Mouse (Mus musculus) neural tube, embryonic 14.5 days (tissue): ENCODE measurements around the gene Nfkbie. TPM values are rescaled to one million over a fixed set of nuclear protein-coding genes. Genes with fewer than 3 reads are reported as not detected.

ENCODE experiments used
- ATAC-seq: fragments of 200-750 bp; cut with Nextera tagmentation; 2 replicates; pipeline ENCODE4 v1.8.0; 2017; ENCODE audit warnings: low read depth, mild to moderate bottlenecking, moderate TSS enrichment, moderate library complexity
- H3K27ac ChIP-seq: fragments of 300-500 bp; sonication (generic); 2 replicates; pipeline ENCODE4 v1.5.1; 2014; ENCODE audit warnings: low read depth, mild to moderate bottlenecking, control low read depth, low read length, moderate library complexity, mixed read lengths
- H3K27me3 ChIP-seq: fragments of 300-500 bp; sonication (generic); 2 replicates; pipeline ENCODE4 v1.6.1; 2014; ENCODE audit warnings: low read length; ENCODE audit not compliant: control insufficient read depth, insufficient read depth
- H3K36me3 ChIP-seq: fragments of 300-500 bp; sonication (generic); 2 replicates; pipeline ENCODE4 v1.6.1; 2014; ENCODE audit warnings: low read length, mixed read lengths; ENCODE audit not compliant: control insufficient read depth, insufficient read depth
- H3K4me1 ChIP-seq: fragments of 300-500 bp; sonication (generic); 2 replicates; pipeline ENCODE4 v1.6.1; 2014; ENCODE audit warnings: low read length; ENCODE audit not compliant: control insufficient read depth, insufficient read depth
- H3K4me2 ChIP-seq: fragments of 300-500 bp; sonication (generic); 2 replicates; pipeline ENCODE4 v1.6.1; 2014; ENCODE audit warnings: mild to moderate bottlenecking, low read depth, low read length, control low read depth
- H3K4me3 ChIP-seq: fragments of 300-500 bp; sonication (generic); 2 replicates; pipeline ENCODE4 v1.5.1; 2014; ENCODE audit warnings: low read depth, low read length, control low read depth, mixed read lengths
- H3K9ac ChIP-seq: fragments of 300-500 bp; sonication (generic); replicated peaks from 2 replicates; pipeline ENCODE4 v1.6.1; 2014; ENCODE audit warnings: low read depth, mild to moderate bottlenecking, control low read depth, low read length, mixed read lengths
- H3K9me3 ChIP-seq: fragments of 300-500 bp; sonication (generic); 2 replicates; pipeline ENCODE4 v1.6.1; 2016; ENCODE audit warnings: low read length; ENCODE audit not compliant: control insufficient read depth
- WGBS: fragments of 180-500 bp; shearing (Covaris S2); extraction: QIAGEN DNeasy Blood & Tissue Kit; methylation state at CpG from one replicate; pipeline ENCODE4 v1.1.7; 2014; 5-methylcytosine and 5-hydroxymethylcytosine counted together
- polyA plus RNA-seq: library from polyadenylated mRNA; unstranded; fragments of >200 nt; fragmentation: Nextera tagmentation; extraction: Ambion mirVana; gene quantifications from 2 replicates; pipeline ENCODE4 v1.2.1, GENCODE M21; 2014

Gene Nfkbie
- 4.2 and 4.9 TPM in 2 replicates for polyA plus RNA-seq

GRCm38 (mm10) chr17:45555452-45556106 lies at the start of gene Nfkbie:
Gene Nfkbie, plus strand, starts transcription at chr17:45555703.
- Histone ChIP-seq H3K4me1 (peaks cover 5% of the 10 kb centered on the region; the same call in 1 of the 2 replicates), H3K4me2 (peak within 1 kb of the TSS; percentile 98), H3K9ac (peak within 1 kb of the TSS; percentile 60), H3K4me3 (peak within 1 kb of the TSS; percentile 59), H3K36me3 (no peaks in the 10 kb centered on the region), H3K27me3 (no peaks in the 10 kb centered on the region), H3K27ac (no peak within 1 kb of the TSS; the same call in 1 of the 2 replicates), H3K9me3 (no peaks in the 10 kb centered on the region)
- ATAC-seq = peak; percentile 70
- under 1% methylated on average over 44 of the region's 45 CpGs for WGBS

DNA sequence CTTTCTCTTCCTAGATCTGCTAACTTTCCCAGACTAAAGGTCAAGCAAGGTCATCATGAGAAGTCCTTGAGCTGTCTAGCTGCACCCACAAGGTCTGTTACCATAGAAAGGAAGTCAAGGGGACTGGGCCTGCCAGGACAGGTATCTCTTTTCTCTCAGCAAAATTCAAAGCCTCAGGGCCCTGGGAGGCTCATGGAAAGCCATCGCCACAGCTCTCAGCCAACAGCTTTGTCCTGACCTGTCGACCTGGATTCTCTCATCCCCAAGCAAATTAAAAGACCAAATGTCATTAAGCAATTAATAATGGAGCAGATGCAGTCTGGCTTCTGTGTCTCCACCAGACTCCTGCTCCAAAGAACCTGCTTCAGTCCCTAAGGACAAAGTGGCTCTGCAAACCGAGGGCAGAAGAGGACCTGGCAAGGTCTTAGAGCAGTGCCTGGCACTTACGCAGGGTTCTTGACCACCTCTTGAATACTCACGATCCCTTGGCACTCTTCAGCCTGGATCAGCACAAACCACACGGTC lies 49.5 kb upstream of the Nfkbie start:
- Histone ChIP-seq H3K4me1 (no peaks in the 10 kb centered on the region), H3K9me3 (no peaks in the 10 kb centered on the region), H3K27me3 (no peaks in the 10 kb centered on the region), H3K27ac (no peak overlapping the region), H3K4me2 (no peak overlapping the region), H3K9ac (no peak overlapping the region), H3K4me3 (no peak overlapping the region), H3K36me3 (peaks cover 8% of the 10 kb centered on the region; the same call in 1 of the 2 replicates)
- ATAC-seq = no peak
- 76% methylated on average over 6 of the region's 6 CpGs for WGBS

DNA sequence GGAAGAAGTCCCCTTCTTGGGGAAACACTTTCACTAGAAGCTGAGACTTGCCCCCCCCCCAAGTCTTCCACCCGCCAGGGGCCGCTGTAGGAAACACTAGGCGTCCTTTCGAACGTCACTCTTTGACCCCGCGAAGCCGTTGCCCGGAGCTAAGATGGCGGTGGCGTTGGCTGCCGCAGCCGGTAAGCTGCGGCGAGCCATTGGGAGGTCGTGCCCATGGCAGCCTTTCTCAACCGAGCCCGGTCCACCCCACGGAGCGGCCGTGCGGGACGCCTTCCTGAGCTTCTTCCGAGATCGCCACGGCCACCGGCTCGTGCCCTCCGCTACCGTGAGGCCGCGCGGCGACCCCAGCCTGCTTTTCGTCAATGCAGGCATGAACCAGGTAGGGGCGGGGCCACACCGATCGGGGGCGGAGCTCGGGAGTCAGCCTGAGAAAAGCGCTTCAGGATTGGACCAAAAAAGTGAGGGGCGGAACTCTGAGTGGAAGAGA lies 48.8 kb upstream of the Nfkbie start, which contains the start of gene Aars2:
Gene Aars2 (plus strand): TSS at position 142 of the 490 bp plus-strand sequence.
- Histone ChIP-seq H3K9me3 (no peaks in the 10 kb centered on the region), H3K27me3 (no peaks in the 10 kb centered on the region), H3K4me1 (no peaks in the 10 kb centered on the region), H3K4me2 (peak within 1 kb of the TSS; percentile 27), H3K9ac (peak within 1 kb of the TSS; percentile 65), H3K36me3 (peaks cover 8% of the 10 kb centered on the region; the same call in 1 of the 2 replicates), H3K27ac (peak within 1 kb of the TSS; percentile 90), H3K4me3 (peak within 1 kb of the TSS; percentile 71)
- under 1% methylated on average over 42 of the region's 42 CpGs for WGBS
- ATAC-seq = peak; percentile 95

GRCm38 (mm10) chr17:45510871-45511270 lies 44.6 kb upstream of the Nfkbie start:
- Histone ChIP-seq H3K4me1 (no peaks in the 10 kb centered on the region), H3K4me3 (no peak overlapping the region), H3K4me2 (no peak overlapping the region), H3K9me3 (no peaks in the 10 kb centered on the region), H3K27me3 (no peaks in the 10 kb centered on the region), H3K9ac (no peak overlapping the region), H3K36me3 (peaks cover 8% of the 10 kb centered on the region; the same call in 1 of the 2 replicates), H3K27ac (no peak overlapping the region)
- 96% methylated on average over 4 of the region's 4 CpGs for WGBS
- no peak for ATAC-seq

DNA sequence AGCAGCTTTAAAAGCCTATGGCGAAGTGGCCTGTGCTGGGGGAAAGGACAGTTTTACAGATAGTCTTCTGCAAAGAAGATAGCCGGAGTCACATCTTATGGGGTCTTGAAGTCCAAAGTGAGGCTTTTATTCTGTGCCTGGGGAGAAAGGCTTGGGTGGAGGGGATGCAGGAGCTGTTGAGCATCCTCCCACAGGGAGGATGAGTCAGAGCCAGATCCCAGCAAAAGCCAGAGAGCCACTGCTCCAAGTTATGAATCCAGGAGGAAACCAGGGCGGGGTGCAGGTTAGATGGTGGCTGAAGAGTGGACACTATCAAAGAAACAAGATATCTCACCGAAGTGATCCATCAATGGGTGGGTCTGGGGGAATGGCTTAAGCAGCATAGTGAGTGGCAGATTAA lies 43.7 kb upstream of the Nfkbie start:
- WGBS = 93% methylated on average over 4 of the region's 4 CpGs
- ATAC-seq = no peak
- H3K9me3 ChIP-seq = no peaks in the 10 kb centered on the region
- H3K4me1 ChIP-seq = no peaks in the 10 kb centered on the region
- H3K27me3 ChIP-seq = no peaks in the 10 kb centered on the region
- H3K4me3 ChIP-seq = no peak overlapping the region
- no peak overlapping the region for H3K9ac ChIP-seq
- no peak overlapping the region for H3K4me2 ChIP-seq
- H3K27ac ChIP-seq = no peak overlapping the region
- peaks cover 8% of the 10 kb centered on the region; the same call in 1 of the 2 replicates for H3K36me3 ChIP-seq

DNA sequence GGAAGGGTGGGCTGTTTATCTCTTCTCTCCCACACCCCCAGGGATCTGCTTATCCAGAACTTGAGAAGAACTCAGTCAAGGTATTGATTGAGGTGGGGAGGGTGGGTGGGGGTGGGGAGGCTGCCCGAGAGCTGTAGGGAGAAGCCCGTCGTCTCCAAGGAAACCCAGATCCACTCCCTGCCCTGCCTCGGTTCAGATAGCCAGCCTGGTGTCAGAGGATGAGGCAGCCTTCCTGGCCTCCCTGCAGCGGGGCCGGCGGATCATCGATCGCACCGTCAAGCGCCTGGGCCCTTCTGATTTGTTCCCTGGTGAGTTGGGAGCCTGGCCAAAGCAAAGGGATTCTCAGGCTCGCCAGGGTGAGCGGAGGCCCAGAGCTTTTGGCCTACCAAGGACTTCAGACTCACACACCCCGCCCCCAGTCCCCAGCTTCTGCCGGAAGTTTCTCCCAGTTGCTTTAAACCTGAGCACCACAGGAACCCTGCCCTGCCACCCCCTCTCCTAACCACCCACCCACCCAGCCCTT lies 40.2 kb upstream of the Nfkbie start:
- no peaks in the 10 kb centered on the region for H3K4me1 ChIP-seq
- no peak for ATAC-seq
- H3K4me2 ChIP-seq = no peak overlapping the region
- H3K9me3 ChIP-seq = no peaks in the 10 kb centered on the region
- 0 out of 2 replicates have a peak, but pooled peaks cover 4% of the 10 kb centered on the region for H3K36me3 ChIP-seq
- H3K27ac ChIP-seq = no peak overlapping the region
- no peaks in the 10 kb centered on the region for H3K27me3 ChIP-seq
- H3K9ac ChIP-seq = no peak overlapping the region
- H3K4me3 ChIP-seq = no peak overlapping the region
- 63% methylated on average over 15 of the region's 15 CpGs for WGBS

DNA sequence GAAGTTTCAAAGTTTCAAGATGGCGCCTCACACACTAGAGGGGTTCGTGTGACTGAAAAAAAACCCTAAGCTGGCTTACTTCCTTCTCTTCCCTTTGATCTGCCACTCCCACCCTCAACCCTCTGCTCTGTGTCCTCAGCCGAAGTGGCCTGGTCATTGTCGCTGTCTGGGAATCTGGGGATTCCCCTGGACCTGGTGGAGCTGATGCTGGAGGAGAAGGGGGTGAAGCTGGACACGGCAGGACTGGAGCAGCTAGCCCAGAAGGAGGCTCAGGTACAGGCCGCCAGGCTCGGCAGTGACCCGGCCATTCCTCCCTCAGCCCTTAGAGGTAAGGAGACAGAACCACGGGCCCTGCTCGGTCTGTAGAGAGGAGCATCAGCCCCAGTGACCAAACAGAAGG lies 39.7 kb upstream of the Nfkbie start:
- Histone ChIP-seq H3K27me3 (no peaks in the 10 kb centered on the region), H3K27ac (no peak overlapping the region), H3K4me1 (no peaks in the 10 kb centered on the region), H3K36me3 (0 out of 2 replicates have a peak, but pooled peaks cover 4% of the 10 kb centered on the region), H3K4me2 (no peak overlapping the region), H3K9ac (no peak overlapping the region), H3K4me3 (no peak overlapping the region), H3K9me3 (no peaks in the 10 kb centered on the region)
- no peak for ATAC-seq
- 87% methylated on average over 10 of the region's 10 CpGs for WGBS

DNA sequence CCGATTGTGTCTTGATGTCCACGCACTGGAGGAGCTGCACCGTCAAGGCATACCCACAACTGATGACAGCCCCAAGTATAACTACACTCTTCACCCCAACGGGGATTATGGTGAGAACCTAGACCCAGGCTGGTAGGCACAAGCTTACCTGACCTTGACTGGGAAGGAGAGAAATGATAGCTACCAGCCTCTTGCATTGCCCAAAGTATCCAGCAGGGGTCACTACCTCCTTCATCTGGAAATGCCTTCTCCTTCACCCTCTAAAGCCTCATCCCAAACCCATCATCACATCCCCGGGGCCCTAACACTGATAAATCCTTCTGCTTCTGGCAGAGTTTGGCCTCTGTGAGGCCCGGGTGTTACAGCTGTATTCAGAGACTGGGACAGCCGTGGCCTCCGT lies 39.0 kb upstream of the Nfkbie start:
- Histone ChIP-seq H3K9ac (0 out of 2 replicates have a peak overlapping the region, but pooled peaks have one; percentile 11), H3K36me3 (0 out of 2 replicates have a peak, but pooled peaks cover 4% of the 10 kb centered on the region), H3K9me3 (no peaks in the 10 kb centered on the region), H3K27me3 (no peaks in the 10 kb centered on the region), H3K27ac (no peak overlapping the region), H3K4me1 (no peaks in the 10 kb centered on the region), H3K4me3 (no peak overlapping the region), H3K4me2 (no peak overlapping the region)
- peak; percentile 46 for ATAC-seq
- WGBS = 51% methylated on average over 8 of the region's 8 CpGs

GRCm38 (mm10) chr17:45517135-45517534 lies 38.4 kb upstream of the Nfkbie start:
- Histone ChIP-seq H3K27me3 (no peaks in the 10 kb centered on the region), H3K4me3 (no peak overlapping the region), H3K4me2 (no peak overlapping the region), H3K9me3 (no peaks in the 10 kb centered on the region), H3K27ac (no peak overlapping the region), H3K9ac (no peak overlapping the region), H3K4me1 (no peaks in the 10 kb centered on the region), H3K36me3 (0 out of 2 replicates have a peak, but pooled peaks cover 4% of the 10 kb centered on the region)
- no peak for ATAC-seq
- 97% methylated on average over 21 of the region's 21 CpGs for WGBS
